Mouse (Mus musculus) urinary bladder, postnatal 4 days (tissue): Measurements from ENCODE around the gene Retreg3.
"Not testable (repeated sequence)": the region's sequence is repeated elsewhere in the genome, so short reads cannot be mapped to it uniquely, and the experiment has no call there.

Experiments used
- DNase-seq, 2 experiments: peaks; one replicate each; pipeline ENCODE4 v3.0.0; 2021 to 2022; ENCODE audit warnings: low spot score in 2 of 2

Retreg3 gene

DNA sequence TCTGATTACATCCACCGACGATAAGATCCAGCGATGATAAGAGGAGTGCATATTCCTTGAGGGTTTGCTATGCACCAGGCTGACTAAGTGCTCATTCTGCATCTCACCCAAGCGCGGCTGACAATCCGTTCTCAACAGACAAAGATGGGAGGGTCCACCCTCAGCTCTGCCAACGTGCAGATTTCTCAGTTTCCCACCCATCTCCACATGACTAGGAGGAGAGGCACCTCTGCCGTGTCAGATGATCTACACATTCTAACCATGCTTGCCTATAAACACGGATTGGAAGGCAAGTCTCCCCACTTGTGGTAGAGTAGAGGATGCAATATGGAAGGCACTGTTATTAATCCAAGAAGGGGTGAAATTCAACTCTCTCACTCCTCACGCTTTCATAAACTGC lies 29.1 kb upstream of the Retreg3 start:
- no peak for DNase-seq

GRCm38 (mm10) chr11:101146377-101146776 lies 26.7 kb upstream of the Retreg3 start:
- no peak for DNase-seq

DNA sequence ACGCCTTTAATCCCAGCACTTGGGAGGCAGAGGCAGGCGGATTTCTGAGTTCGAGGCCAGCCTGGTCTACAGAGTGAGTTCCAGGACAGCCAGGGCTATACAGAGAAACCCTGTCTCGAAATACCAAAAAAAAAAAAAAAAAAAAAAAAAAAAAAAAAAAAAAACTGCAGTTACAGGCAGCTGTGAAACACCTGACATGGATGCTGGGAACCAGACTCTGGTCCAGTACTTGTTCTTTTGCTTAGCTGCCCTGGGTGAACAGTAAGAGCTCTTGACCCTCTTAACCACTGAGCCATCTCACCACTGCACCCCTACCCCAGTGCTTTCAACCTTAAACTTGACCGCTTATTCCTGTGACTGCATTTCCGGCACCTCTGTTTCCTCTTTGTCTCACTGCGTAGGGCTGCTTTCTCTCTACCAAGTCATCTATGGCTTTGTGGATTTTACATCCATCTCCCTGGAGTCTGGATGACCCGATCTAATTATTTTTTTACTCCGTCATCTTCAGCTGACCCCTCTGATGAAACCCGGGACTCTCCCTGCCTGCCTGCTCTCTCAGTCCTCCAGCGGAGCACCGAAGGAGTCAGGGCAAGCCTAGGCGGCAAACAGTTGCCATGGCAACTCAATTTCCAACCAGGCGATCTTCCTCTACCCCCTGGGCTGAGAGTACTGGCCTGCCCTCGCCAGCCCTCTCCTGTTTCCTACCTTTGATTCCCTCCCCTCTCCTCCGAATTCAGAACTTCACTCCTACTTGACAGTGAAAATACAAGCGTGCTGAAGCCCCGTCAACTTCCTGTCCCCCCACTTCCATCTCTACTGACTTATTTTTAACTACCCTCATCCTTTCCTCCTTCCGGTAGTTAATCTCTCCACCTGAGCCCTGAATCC lies 23.9 kb upstream of the Retreg3 start:
- no peak for DNase-seq

- no peak for DNase-seq
Observed at GRCm38 (mm10) chr11:101142215-101142967, 22.7 kb upstream of the Retreg3 start.

DNA sequence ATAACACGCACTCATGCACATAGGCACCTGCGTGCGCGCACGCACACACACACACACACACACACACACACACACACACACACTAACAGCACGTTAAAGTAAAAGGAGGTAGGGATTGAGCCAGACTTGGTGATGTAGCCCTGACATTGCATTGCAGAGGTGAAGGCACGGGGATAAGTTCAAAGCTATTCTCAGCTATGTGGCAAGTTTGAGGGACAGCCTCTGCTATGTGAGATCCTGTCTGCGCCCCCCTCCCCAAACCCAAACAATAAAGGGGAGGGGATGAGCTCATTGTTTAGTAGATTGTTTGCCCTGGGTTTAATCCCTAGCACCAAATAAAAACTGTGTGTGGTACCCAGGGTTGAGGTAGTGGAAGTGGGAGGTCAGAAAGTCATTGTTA lies 21.4 kb upstream of the Retreg3 start:
- no peak for DNase-seq

DNA sequence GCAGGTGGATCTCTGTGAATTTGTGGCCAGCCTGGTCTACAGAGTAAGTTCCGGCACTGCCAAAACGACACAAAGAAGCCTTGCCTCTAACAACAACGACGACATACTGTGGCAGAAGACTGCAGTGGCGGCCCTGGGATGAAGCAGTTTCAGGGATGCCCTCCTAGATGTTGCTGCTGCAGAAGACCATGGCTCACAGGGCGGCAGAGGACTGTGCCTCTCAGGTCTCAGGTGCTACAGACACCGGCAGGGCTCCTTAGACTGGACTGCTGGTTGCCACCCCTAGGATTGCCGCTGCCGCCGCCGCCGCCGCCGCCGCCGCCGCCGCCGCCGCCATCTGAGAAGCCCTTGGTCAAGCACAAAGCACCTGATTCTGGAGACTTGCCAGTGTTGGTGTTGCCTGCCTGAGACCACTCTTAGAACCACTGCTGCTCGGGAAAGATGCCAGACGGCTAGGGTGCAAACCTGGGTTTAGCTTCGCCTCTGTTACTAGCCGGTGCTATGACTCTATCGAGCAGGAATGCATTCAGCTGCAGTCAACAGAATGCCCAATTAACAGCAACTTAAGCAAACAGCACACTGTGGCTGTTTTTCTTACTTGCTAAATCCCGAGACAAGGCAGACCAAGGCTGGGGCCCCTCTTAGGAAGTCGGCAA lies 20.6 kb upstream of the Retreg3 start:
- DNase-seq, result no peak

DNA sequence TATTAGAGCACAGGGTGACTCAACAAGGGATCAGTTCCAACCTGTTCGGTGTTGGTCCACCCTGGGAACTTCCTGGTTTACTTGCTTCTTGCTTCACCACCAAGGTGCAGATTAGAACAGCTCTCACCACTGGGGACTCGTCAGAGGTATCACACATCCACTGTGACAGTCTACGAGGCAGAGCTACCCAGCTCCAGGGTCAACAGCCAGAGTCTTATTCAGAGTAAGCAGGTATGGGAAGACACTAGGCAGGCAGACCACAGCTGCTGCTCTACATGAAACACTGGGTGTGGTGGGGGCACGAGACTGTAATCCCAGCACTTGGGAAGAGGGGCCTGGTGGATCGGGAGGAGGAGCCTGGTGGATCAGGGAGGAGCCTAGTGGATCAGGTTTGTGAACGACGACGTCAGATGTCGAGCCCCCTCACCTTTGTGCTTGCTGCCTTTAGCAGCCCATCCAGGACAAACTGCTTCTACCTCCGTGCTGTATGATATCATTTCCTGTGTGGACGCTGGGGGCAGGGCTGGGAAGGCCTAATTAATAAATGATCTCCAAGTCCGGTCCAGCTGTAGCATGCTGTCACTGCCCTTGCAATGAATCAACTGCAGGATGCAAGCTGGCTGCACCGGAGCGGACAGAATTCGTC lies 19.0 kb upstream of the Retreg3 start:
- DNase-seq, result no peak

- DNase-seq, result no peak
Observed at GRCm38 (mm10) chr11:101137000-101137399, 17.3 kb upstream of the Retreg3 start.

DNA sequence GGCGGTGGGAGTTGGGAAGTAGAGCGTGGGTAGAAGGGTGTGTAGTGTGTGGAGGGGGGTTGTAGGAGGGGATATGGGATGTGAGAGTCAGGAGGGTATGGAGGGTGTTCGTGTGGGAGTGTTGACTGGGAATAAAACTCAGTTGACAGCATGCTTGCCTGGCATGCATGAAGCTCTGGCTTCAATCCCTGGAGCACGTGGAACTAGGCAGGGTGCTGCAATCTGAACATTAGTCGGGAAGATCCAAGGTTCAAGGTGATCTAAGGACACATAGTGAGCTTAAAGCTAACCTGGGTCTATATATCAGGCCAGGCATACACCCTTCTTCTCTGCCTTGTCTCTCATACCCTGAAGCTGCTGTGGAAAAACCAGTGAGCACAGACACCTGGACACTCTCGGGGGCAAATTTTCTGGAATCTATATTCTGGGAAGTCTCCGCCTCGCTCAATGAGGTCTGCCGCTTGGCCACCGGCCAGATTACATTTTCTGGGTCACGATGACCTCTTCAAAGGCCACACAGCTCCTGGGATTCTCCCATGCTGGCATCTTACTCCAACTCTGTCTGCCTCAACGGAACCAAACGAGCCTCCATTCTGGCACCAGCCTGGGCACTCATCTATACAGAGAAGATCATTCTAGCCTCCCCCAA lies 14.6 kb upstream of the Retreg3 start:
- no peak for DNase-seq

DNA sequence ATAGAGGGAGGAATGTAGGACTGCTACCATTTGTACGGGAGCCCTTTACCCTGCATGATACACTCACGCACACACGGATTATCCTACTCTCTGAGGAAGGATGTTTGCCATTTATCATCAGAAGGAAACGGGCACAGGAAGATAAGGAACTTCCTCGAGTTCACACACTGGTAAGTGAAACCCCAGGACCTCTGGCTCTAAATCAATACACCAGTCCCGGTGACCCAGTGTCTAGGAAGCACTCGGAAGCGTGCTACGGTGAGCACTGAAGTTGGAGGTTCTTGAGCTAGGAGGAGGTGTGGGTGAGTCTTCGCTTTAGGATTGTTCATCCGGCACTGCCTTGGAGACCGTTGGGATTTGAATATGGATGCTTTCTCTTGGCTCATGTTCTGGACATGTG lies 13.3 kb upstream of the Retreg3 start:
- DNase-seq, result no peak

DNA sequence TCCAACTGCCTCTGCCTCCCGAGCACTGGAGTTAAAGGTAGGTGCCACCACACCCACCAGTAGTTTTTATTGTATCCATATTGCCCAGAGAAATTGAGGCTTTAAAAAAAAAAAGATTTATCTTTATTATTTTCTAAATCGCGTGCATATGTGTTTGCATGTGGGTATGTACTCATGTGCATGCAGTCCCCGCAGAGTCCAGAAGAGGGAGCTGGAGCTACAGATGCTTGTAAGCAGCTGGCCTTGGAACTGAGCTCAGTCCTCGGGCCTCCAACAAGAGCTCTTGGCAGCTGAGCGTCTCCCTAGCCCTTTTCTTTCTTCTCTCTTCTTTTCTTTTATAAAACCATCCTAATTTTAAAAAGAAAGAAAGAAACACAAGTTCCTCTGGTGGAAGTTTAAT lies 12.0 kb upstream of the Retreg3 start:
- DNase-seq, result no peak

DNA sequence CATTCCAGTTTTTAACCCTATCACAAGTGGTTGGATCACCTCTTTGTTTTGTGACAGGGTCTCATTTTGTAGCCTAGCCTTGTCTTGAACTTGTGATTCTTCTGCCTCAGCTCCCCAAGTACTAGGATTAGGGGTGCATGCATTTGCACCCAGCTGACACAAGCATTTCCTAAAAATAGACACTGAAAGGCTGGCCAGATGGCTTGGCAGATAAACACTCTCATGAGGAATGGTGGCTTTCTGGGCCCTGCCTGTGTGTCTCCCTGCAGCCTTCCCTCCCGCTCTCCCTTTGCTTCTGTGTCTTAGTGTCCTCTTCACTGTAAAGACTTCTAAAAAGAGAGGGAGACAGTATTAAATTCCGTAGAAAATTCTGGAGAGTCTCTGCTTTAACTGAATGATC lies 11.5 kb upstream of the Retreg3 start:
- DNase-seq, result no peak

- DNase-seq, result no peak
Observed at GRCm38 (mm10) chr11:101130056-101130756, 10.5 kb upstream of the Retreg3 start.

GRCm38 (mm10) chr11:101128996-101129577 lies 9.4 kb upstream of the Retreg3 start:
- DNase-seq, result no peak

DNA sequence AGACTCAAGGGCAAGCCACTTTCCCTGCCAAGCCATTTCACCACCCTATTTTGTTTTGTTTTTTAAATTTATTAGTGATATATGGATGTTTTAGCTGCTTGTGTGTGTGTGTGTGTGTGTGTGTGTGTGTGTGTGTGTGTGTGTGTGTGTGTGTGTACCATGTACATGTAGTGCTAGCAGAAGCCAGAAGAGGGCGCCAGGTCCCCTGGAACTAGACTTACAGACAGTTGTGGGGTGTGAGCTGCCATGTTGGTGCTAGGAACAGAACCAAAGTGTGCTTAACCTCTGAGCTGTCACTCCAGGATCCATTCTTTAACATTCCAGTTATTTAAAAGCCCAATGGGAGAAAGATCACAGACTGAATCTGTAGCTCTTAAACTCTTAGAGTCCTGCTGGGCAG lies 7.4 kb upstream of the Retreg3 start:
- no peak for DNase-seq

DNA sequence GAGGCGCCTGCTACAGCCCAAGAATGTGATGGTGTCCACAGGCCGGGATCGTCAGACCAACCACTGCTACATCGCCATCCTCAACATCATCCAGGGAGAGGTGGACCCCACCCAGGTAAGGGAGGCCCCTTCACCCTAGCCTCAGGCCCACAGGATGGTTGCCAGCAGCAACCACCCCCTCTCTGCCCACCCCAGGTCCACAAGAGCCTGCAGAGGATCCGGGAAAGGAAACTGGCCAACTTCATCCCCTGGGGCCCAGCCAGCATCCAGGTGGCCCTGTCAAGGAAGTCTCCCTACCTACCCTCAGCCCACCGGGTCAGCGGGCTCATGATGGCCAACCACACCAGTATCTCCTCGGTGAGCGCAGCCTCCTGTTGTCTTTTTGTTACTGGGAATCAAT lies 5.3 kb upstream of the Retreg3 start:
- not testable (repeated sequence) for DNase-seq

DNA sequence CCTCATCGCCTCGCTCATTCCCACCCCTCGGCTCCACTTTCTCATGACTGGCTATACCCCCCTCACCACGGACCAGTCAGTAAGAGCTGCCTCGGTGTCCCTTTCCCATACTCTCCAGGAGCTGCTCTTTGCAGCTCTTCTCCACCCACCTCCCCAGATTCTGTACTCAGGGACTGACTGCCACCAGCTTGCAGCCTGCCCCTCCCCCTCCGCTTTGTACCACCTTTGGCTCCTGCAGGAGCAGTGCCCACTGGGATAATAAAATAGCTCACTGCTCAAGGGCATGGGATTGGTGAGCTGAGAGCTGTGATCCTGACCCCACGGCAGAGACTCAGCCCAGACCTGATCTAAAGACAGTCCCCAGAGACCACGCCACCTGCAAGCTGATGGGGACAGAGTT lies 4.8 kb upstream of the Retreg3 start:
- not testable (repeated sequence) for DNase-seq

DNA sequence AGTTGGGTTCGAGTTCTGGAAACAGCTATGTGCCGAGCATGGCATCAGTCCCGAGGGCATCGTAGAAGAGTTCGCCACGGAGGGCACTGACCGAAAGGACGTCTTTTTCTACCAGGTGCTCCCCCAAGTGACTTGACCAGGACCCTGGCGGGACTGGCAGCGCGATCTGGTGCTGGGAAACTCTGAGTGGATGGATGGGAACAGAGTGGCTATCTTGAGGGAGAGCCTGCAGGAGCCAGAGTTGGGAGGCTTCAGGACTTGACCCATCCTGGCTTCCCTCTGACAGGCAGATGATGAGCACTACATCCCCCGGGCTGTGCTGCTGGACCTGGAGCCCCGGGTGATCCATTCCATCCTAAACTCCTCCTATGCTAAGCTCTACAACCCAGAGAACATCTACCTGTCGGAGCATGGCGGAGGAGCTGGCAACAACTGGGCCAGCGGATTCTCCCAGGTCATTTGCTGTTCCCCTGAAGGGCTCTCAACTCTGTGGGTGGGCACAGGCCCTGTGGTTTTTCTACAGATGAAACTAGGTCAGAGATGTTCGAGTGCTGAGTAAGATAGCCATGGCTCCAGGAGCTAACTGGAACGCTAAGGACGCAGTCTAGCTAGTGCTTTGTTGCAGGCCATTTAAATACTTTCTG lies 974 bp upstream of the Retreg3 start:
- DNase-seq, result no peak

GRCm38 (mm10) chr11:101119131-101119760 lies 447 bp downstream of the Retreg3 start:
- DNase-seq, result no peak

DNA sequence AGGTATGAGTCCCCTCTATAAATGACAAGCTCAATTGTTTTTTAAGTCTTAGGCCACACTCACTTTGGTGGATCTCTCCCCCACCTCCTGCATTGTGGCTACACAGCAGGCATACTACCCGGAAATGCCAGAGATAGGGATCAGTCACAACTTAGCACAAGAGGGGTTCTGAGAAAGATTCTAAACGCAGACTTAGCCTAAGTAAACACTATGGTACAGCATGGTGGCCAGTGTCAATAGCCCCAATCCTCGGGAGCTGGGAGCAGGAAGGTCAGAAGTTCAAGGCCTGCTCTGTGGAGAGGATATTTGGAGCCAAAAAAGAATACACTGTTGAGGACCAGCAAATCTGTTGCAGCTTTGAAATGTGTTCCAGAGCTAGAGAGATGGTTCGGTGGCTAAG lies 1.6 kb downstream of the Retreg3 start:
- DNase-seq, result no peak
